Mouse (Mus musculus) adrenal gland, postnatal 36 days (tissue): ENCODE data around the gene Shank2. TPM values are rescaled to one million over a fixed set of nuclear protein-coding genes. Genes with fewer than 3 reads are reported as not detected.

ENCODE experiments used
- DNase-seq, 2 experiments: peaks; one replicate each; pipeline ENCODE4 v3.0.0; 2021; ENCODE audit warnings: mixed read lengths in 1 of 2
- total RNA-seq, 2 experiments: library from RNA; stranded (reverse); gene quantifications; 2 replicates each; pipeline ENCODE4 v1.2.3; 2021

Gene Shank2
- total RNA-seq, 2 experiments from 2014 or later: 2.8 to 6.6 TPM

GRCm38 (mm10) chr7:144106352-144107011 lies 104.8 kb downstream of the Shank2 start:
- no peak for DNase-seq

GRCm38 (mm10) chr7:144108141-144108540 lies 106.4 kb downstream of the Shank2 start:
- peak in 1 of 2 experiments; percentile 12 for DNase-seq

- no peak for DNase-seq
Observed at GRCm38 (mm10) chr7:144111026-144111604, 109.4 kb downstream of the Shank2 start.

- DNase-seq: no peak
Observed at GRCm38 (mm10) chr7:144111981-144112380, 110.3 kb downstream of the Shank2 start.

GRCm38 (mm10) chr7:144114230-144114629 lies 112.5 kb downstream of the Shank2 start:
- DNase-seq: no peak

GRCm38 (mm10) chr7:144119562-144119961 lies 117.8 kb downstream of the Shank2 start:
- no peak for DNase-seq

- DNase-seq: no peak
Observed at GRCm38 (mm10) chr7:144132699-144133387, 131.1 kb downstream of the Shank2 start.

GRCm38 (mm10) chr7:144133388-144133998 lies 131.8 kb downstream of the Shank2 start:
- no peak for DNase-seq

GRCm38 (mm10) chr7:144134699-144135098 lies 133.0 kb downstream of the Shank2 start:
- DNase-seq: no peak

GRCm38 (mm10) chr7:144137827-144138226 lies 136.1 kb downstream of the Shank2 start:
- DNase-seq: no peak

- peak; percentile 15 to 16 for DNase-seq
Observed at GRCm38 (mm10) chr7:144138476-144138875, 136.7 kb downstream of the Shank2 start.

- peak; percentile 61 to 75 for DNase-seq
Observed at GRCm38 (mm10) chr7:144139691-144140090, 138.0 kb downstream of the Shank2 start.

GRCm38 (mm10) chr7:144140470-144140869 lies 138.7 kb downstream of the Shank2 start:
- DNase-seq: peak; percentile 56 to 75

- no peak for DNase-seq
Observed at GRCm38 (mm10) chr7:144142036-144142435, 140.3 kb downstream of the Shank2 start.

GRCm38 (mm10) chr7:144143941-144144340 lies 142.2 kb downstream of the Shank2 start:
- no peak for DNase-seq

- DNase-seq: no peak
Observed at GRCm38 (mm10) chr7:144148111-144148510, 146.4 kb downstream of the Shank2 start.

- no peak for DNase-seq
Observed at GRCm38 (mm10) chr7:144153124-144153523, 151.4 kb downstream of the Shank2 start.

GRCm38 (mm10) chr7:144153682-144154081 lies 152.0 kb downstream of the Shank2 start:
- no peak for DNase-seq

GRCm38 (mm10) chr7:144157936-144158335 lies 156.2 kb downstream of the Shank2 start:
- no peak for DNase-seq

GRCm38 (mm10) chr7:144159556-144159955 lies 157.8 kb downstream of the Shank2 start:
- no peak for DNase-seq

- no peak for DNase-seq
Observed at GRCm38 (mm10) chr7:144160066-144160465, 158.3 kb downstream of the Shank2 start.

- no peak for DNase-seq
Observed at GRCm38 (mm10) chr7:144160646-144161249, 159.0 kb downstream of the Shank2 start.
